Mouse (Mus musculus): ENCODE results near the gene Gm49361. TPM values are rescaled to one million over a fixed set of nuclear protein-coding genes. Genes with fewer than 3 reads are reported as not detected.

Gene Gm49361
- polyA plus RNA-seq, 1 experiment from 2014 or later, result not detected

DNA sequence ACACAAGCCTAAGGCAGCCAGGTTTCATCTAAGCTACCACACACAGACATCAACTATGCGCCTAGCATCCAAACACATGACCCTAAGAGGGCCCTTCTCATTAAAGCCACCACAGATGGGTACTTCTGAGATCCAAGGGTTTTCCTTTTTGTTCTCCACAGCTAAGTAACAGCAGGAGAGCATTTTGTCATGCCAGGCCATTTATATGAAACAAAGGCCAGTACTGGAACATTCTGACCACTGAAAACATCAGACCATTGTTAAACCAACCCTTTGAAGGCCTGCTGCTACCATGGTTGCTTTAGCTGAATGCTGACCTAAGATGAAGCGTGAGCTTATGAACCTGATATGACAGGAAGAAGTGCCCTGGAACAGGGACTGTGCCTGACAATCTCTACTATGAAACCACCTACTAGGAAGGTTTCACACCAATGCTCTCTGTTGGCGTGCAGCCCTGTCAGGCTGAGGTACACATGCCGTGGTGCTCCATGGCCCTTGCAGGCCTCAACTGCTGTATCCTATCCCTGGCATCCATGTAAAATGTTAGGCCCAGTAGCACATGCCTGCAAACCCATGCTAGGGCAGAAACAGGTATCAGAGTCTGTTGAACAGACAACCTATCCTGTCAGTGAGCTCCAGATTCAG lies 29.2 kb downstream of the Gm49361 start:
- Histone ChIP-seq H3K4me3 (ENCODE audit: low read length) (no peak overlapping the region), H3K4me1 (ENCODE audit: control insufficient read depth, insufficient read depth, low read length) (no peaks in the 10 kb centered on the region), H3K27me3 (ENCODE audit: control insufficient read depth, insufficient read depth, low read length) (no peaks in the 10 kb centered on the region), H3K9ac (ENCODE audit: low read depth, low read length) (no peak overlapping the region), H3K4me2 (replicated peaks; ENCODE audit: low read depth, low read length) (no peak overlapping the region), H3K36me3 (ENCODE audit: control insufficient read depth, insufficient read depth, low read length) (peaks cover 16% of the 10 kb centered on the region; the same call in 1 of the 2 replicates), H3K27ac (ENCODE audit: low read depth, low read length) (no peak overlapping the region), H3K9me3 (ENCODE audit: control insufficient read depth, low read length) (no peaks in the 10 kb centered on the region)
- WGBS, result 91% methylated on average over 4 of the region's 4 CpGs
- no peak for ATAC-seq (ENCODE audit: low FRiP score, low TSS enrichment)

DNA sequence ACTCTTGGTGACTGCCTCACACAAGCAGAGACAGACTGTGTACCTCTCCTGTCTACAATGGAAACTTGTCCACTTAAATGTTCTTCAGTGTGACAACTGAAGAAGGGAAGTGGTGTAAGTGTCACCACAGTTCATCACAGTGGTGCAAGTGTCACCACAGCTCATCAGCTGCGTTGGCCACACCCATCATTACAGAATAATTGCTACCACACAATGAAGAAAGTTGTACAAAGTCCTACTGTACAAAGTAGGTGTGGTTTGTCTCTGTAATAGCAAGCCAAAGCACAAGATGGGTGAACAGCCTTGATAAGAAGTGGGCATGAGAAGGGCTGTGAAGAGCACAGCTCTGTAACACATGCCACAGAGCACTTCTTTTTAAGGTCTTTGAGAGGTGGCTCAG lies 33.0 kb downstream of the Gm49361 start:
- H3K9ac ChIP-seq (ENCODE audit: low read depth, low read length), result no peak overlapping the region
- no peak overlapping the region for H3K4me3 ChIP-seq (ENCODE audit: low read length)
- H3K4me2 ChIP-seq (replicated peaks; ENCODE audit: low read depth, low read length), result no peak overlapping the region
- H3K27me3 ChIP-seq (ENCODE audit: control insufficient read depth, insufficient read depth, low read length), result no peaks in the 10 kb centered on the region
- no peaks in the 10 kb centered on the region for H3K4me1 ChIP-seq (ENCODE audit: control insufficient read depth, insufficient read depth, low read length)
- H3K36me3 ChIP-seq (ENCODE audit: control insufficient read depth, insufficient read depth, low read length), result peaks cover 12% of the 10 kb centered on the region; the same call in 1 of the 2 replicates
- no peak overlapping the region for H3K27ac ChIP-seq (ENCODE audit: low read depth, low read length)
- ATAC-seq (ENCODE audit: low FRiP score, low TSS enrichment), result no peak
- 97% methylated on average over 1 of the region's 1 CpGs for WGBS
- no peaks in the 10 kb centered on the region for H3K9me3 ChIP-seq (ENCODE audit: control insufficient read depth, low read length)

DNA sequence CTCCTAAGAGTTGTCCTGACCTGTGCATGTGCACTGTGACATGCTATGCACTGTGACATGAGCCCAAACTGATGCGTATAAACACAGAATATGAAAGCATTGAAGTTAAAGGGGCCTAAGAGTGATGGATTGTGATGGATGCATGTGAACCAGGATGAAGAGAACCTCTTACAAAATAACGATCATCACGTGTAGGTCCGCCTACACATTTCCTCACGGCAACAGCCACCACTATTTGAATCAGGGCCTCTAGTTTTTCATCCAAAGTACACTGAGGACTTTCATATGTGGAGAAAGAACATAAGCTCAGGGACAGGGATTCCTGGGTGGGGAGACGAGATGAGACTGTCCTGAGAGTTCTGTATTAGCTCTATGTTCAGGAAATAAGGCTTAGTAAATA lies 34.8 kb downstream of the Gm49361 start:
- Histone ChIP-seq H3K4me2 (replicated peaks; ENCODE audit: low read depth, low read length) (no peak overlapping the region), H3K27me3 (ENCODE audit: control insufficient read depth, insufficient read depth, low read length) (no peaks in the 10 kb centered on the region), H3K4me3 (ENCODE audit: low read length) (no peak overlapping the region), H3K4me1 (ENCODE audit: control insufficient read depth, insufficient read depth, low read length) (peaks cover 4% of the 10 kb centered on the region; the same call in 1 of the 2 replicates), H3K9me3 (ENCODE audit: control insufficient read depth, low read length) (no peaks in the 10 kb centered on the region), H3K9ac (ENCODE audit: low read depth, low read length) (no peak overlapping the region), H3K27ac (ENCODE audit: low read depth, low read length) (no peak overlapping the region), H3K36me3 (ENCODE audit: control insufficient read depth, insufficient read depth, low read length) (no peaks in the 10 kb centered on the region; the same call in 1 of the 2 replicates)
- WGBS, result 79% methylated on average over 6 of the region's 6 CpGs
- no peak for ATAC-seq (ENCODE audit: low FRiP score, low TSS enrichment)

DNA sequence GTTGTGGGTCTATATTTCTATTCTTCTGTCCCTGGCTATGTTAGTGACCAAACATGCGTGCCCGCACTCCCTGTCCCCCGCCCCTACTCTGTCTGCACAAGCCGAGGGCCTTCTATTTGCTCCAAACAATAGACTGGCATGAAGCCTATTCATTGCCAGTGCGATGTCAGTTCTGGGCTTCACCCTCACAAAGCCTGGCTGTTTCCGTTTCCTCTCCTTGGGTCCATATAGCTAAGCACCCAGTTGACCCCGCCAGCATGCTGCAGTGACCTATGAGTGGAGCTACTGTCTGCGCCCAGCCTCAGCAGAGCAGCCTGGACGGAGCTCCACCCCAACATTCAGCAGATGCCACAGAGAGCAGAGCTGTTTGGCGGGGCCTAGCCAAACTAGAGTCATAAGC lies 36.7 kb downstream of the Gm49361 start:
- ATAC-seq (ENCODE audit: low FRiP score, low TSS enrichment), result no peak

DNA sequence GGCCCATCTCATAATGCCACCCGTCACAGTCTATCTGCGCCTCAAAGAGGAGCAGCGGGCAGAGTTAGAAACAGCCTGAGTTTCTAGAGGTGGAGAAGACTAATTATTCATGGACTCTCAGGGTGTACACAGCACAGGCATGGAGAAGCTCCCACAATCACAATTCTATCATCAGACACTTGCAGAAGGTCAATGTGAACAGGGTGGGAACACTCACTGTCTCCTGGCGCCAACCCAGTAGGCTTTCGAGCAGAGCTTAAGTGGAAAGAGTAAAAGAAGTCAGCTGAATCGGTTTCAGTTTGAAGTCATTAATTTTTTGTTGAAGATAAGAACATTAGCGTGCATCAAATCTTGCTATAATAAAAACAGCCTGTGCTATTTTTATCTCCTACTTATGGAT lies 37.3 kb downstream of the Gm49361 start:
- H3K27ac ChIP-seq (ENCODE audit: low read depth, low read length), result no peak overlapping the region

More for the DNA sequence above, 36.7 kb downstream of the Gm49361 start:
- Histone ChIP-seq H3K27ac (ENCODE audit: low read depth, low read length) (no peak overlapping the region; the same call in 1 of the 2 replicates), H3K36me3 (ENCODE audit: control insufficient read depth, insufficient read depth, low read length) (peaks cover 7% of the 10 kb centered on the region; the same call in 1 of the 2 replicates), H3K4me1 (ENCODE audit: control insufficient read depth, insufficient read depth, low read length) (peaks cover 4% of the 10 kb centered on the region; the same call in 1 of the 2 replicates), H3K9me3 (ENCODE audit: control insufficient read depth, low read length) (no peaks in the 10 kb centered on the region), H3K4me3 (ENCODE audit: low read length) (no peak overlapping the region), H3K27me3 (ENCODE audit: control insufficient read depth, insufficient read depth, low read length) (no peaks in the 10 kb centered on the region), H3K9ac (ENCODE audit: low read depth, low read length) (no peak overlapping the region), H3K4me2 (replicated peaks; ENCODE audit: low read depth, low read length) (no peak overlapping the region)
- 83% methylated on average over 10 of the region's 10 CpGs for WGBS

DNA sequence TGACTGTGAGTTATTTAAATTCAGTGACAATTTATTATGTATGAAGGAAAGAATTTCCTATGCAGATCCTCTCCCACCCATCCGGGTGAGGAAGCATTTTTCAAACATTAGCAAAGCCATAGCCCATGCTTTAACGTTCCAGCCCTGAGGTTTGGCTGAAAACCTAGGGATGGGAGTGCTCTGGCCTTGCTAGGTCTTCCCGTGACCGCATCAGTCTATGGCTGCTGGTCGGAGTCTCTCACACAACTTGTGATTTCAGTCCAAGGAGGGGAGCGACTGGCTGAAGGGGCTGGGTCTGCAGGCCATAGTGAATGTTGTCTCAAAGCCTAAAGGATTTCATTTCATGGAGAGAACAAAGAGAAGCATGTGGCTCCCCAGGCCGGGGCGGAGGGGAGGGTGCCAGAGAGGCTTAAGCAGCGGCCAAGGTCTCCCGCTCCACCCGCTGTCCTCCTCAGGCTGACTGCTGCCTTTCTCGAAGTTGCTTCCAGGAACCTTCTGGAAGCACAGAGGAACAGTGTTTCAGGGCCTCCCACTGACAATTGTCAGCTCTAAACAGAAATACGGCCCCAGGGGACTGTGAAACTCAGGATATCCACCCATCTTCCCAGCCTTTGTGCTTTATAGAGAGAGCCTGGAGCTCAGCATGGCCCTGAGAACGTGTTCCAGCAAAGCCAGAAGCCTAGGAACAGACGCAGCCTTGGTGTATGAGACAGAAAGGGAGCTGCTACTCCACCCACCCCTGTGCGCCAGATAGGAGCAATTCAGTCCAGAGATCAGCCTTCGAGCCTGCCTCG lies 38.6 kb downstream of the Gm49361 start:
- Histone ChIP-seq H3K4me2 (replicated peaks; ENCODE audit: low read depth, low read length) (no peak overlapping the region), H3K27me3 (ENCODE audit: control insufficient read depth, insufficient read depth, low read length) (no peaks in the 10 kb centered on the region), H3K36me3 (ENCODE audit: control insufficient read depth, insufficient read depth, low read length) (peaks cover 18% of the 10 kb centered on the region; the same call in 1 of the 2 replicates), H3K9ac (ENCODE audit: low read depth, low read length) (no peak overlapping the region), H3K4me1 (ENCODE audit: control insufficient read depth, insufficient read depth, low read length) (peaks cover 4% of the 10 kb centered on the region; the same call in 1 of the 2 replicates), H3K27ac (ENCODE audit: low read depth, low read length) (peak overlapping the region; percentile 55; the same call in 1 of the 2 replicates), H3K9me3 (ENCODE audit: control insufficient read depth, low read length) (no peaks in the 10 kb centered on the region), H3K4me3 (ENCODE audit: low read length) (no peak overlapping the region)
- ATAC-seq (ENCODE audit: low FRiP score, low TSS enrichment), result no peak
- WGBS, result 65% methylated on average over 18 of the region's 18 CpGs

More for the DNA sequence above, 37.3 kb downstream of the Gm49361 start:
- H3K4me3 ChIP-seq (ENCODE audit: low read length), result no peak overlapping the region
- WGBS, result 86% methylated on average over 7 of the region's 7 CpGs
- H3K9me3 ChIP-seq (ENCODE audit: control insufficient read depth, low read length), result no peaks in the 10 kb centered on the region
- no peak for ATAC-seq (ENCODE audit: low FRiP score, low TSS enrichment)
- no peak overlapping the region for H3K9ac ChIP-seq (ENCODE audit: low read depth, low read length)
- peaks cover 4% of the 10 kb centered on the region; the same call in 1 of the 2 replicates for H3K4me1 ChIP-seq (ENCODE audit: control insufficient read depth, insufficient read depth, low read length)
- H3K27me3 ChIP-seq (ENCODE audit: control insufficient read depth, insufficient read depth, low read length), result no peaks in the 10 kb centered on the region
- H3K36me3 ChIP-seq (ENCODE audit: control insufficient read depth, insufficient read depth, low read length), result peaks cover 7% of the 10 kb centered on the region; the same call in 1 of the 2 replicates
- no peak overlapping the region for H3K4me2 ChIP-seq (replicated peaks; ENCODE audit: low read depth, low read length)

DNA sequence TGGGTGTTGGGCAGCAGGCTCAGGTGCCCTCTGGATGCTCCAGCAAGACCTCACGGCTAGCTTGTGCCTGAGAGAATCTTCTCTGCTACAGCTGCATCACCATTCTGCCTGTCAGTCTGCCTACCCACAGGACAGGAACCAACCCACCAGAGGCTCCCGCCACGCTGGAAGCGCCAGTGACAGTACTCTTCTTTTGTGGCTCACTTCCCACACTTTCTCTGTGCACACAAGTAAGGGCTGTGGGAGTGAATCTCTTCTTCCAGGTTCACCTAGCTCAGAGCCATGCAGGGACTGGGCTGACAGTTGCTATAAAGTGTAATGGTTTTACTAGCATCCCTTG lies 39.2 kb downstream of the Gm49361 start:
- Histone ChIP-seq H3K27me3 (ENCODE audit: control insufficient read depth, insufficient read depth, low read length) (no peaks in the 10 kb centered on the region), H3K27ac (ENCODE audit: low read depth, low read length) (peak overlapping the region; percentile 32; the same call in 1 of the 2 replicates), H3K4me2 (replicated peaks; ENCODE audit: low read depth, low read length) (no peak overlapping the region), H3K36me3 (ENCODE audit: control insufficient read depth, insufficient read depth, low read length) (peaks cover 21% of the 10 kb centered on the region), H3K4me3 (ENCODE audit: low read length) (no peak overlapping the region), H3K4me1 (ENCODE audit: control insufficient read depth, insufficient read depth, low read length) (peaks cover 4% of the 10 kb centered on the region; the same call in 1 of the 2 replicates), H3K9me3 (ENCODE audit: control insufficient read depth, low read length) (no peaks in the 10 kb centered on the region), H3K9ac (ENCODE audit: low read depth, low read length) (no peak overlapping the region)
- no peak for ATAC-seq (ENCODE audit: low FRiP score, low TSS enrichment)
- 87% methylated on average over 4 of the region's 4 CpGs for WGBS

DNA sequence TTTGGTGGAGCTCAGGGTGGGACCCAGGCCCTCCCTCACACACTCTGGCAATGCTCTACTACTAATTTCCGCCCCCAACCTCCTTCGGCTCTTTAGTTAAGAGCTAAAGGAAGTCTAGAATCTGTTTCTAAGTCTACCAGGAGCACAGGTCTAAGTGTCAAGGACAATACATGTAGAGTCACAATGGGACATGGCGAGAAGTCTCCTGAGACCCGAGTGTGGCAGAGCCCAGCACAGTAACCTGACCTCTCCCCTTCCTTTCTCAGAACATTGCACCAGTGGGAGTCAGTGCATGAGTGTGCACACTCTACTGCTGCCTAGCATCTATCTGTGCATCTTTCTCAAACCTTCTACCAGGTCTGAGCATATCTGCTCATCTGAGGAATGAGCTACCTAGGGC lies 40.1 kb downstream of the Gm49361 start:
- no peak overlapping the region for H3K4me2 ChIP-seq (replicated peaks; ENCODE audit: low read depth, low read length)
- no peak overlapping the region for H3K4me3 ChIP-seq (ENCODE audit: low read length)
- no peak overlapping the region for H3K27ac ChIP-seq (ENCODE audit: low read depth, low read length)
- H3K9me3 ChIP-seq (ENCODE audit: control insufficient read depth, low read length), result no peaks in the 10 kb centered on the region
- no peak for ATAC-seq (ENCODE audit: low FRiP score, low TSS enrichment)
- 82% methylated on average over 4 of the region's 4 CpGs for WGBS
- no peaks in the 10 kb centered on the region for H3K27me3 ChIP-seq (ENCODE audit: control insufficient read depth, insufficient read depth, low read length)
- no peak overlapping the region for H3K9ac ChIP-seq (ENCODE audit: low read depth, low read length)
- H3K4me1 ChIP-seq (ENCODE audit: control insufficient read depth, insufficient read depth, low read length), result peaks cover 4% of the 10 kb centered on the region; the same call in 1 of the 2 replicates
- H3K36me3 ChIP-seq (ENCODE audit: control insufficient read depth, insufficient read depth, low read length), result peaks cover 21% of the 10 kb centered on the region

DNA sequence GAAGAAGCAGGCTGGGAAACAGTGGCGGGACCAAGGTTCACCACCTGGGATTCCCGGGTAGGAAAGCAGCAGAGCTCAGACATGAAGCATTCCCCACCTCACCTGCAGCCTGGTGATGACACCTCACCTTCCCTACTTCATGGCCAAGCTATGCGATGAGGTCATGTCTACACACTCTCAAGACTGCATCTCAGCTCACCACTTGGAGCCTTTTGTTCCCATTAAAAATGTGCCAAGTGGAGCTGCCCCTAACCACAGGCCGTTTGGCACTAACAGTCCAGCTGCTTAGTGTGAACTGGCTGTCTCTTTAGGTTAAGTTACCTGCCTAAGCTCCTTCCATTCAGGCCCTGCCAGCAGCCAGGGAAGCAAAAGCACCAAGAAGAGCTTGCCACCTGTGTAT lies 40.8 kb downstream of the Gm49361 start:
- no peaks in the 10 kb centered on the region for H3K27me3 ChIP-seq (ENCODE audit: control insufficient read depth, insufficient read depth, low read length)
- H3K9ac ChIP-seq (ENCODE audit: low read depth, low read length), result no peak overlapping the region
- no peaks in the 10 kb centered on the region for H3K9me3 ChIP-seq (ENCODE audit: control insufficient read depth, low read length)
- 79% methylated on average over 4 of the region's 4 CpGs for WGBS
- no peak for ATAC-seq (ENCODE audit: low FRiP score, low TSS enrichment)
- H3K4me2 ChIP-seq (replicated peaks; ENCODE audit: low read depth, low read length), result no peak overlapping the region
- H3K4me3 ChIP-seq (ENCODE audit: low read length), result no peak overlapping the region
- H3K27ac ChIP-seq (ENCODE audit: low read depth, low read length), result no peak overlapping the region
- peaks cover 27% of the 10 kb centered on the region for H3K36me3 ChIP-seq (ENCODE audit: control insufficient read depth, insufficient read depth, low read length)
- peaks cover 4% of the 10 kb centered on the region; the same call in 1 of the 2 replicates for H3K4me1 ChIP-seq (ENCODE audit: control insufficient read depth, insufficient read depth, low read length)
